Mouse (Mus musculus) G1E (cell line): ENCODE measurements at regions not wholly inside any gene's neighbourhood (a gene's known extent, or its start where the extent isn't known, plus 50 kb on each side); places are given as distances from the start of the nearest gene placed in this dataset.

Experiments
- CTCF ChIP-seq: IDR thresholded peaks from 2 replicates; pipeline ENCODE4 v1.5.1; 2012; ENCODE audit warnings: low read depth, low read length, inconsistent platforms, mixed read lengths
- GATA1 ChIP-seq: IDR thresholded peaks from 2 replicates; pipeline ENCODE4 v1.6.1; 2012; ENCODE audit warnings: borderline replicate concordance, low read length, inconsistent platforms, mixed read lengths
- POLR2AphosphoS5 ChIP-seq: IDR thresholded peaks from 2 replicates; pipeline ENCODE4 v1.6.1; 2012; ENCODE audit warnings: low read depth, low read length, inconsistent platforms; ENCODE audit not compliant: insufficient replicate concordance
- TAL1 ChIP-seq: conservative IDR thresholded peaks from 2 replicates; pipeline ENCODE4 v1.6.1; 2012; ENCODE audit warnings: low read depth, low read length, inconsistent platforms, mixed read lengths

- no peak for TF ChIP-seq GATA1
- no peak for TF ChIP-seq CTCF
- TF ChIP-seq TAL1: no peak
- TF ChIP-seq POLR2AphosphoS5: no peak
Observed at GRCm38 (mm10) chr8:113341306-113341705, 294.1 kb upstream of the Mon1b start.
